Mouse (Mus musculus) intestine, embryonic 16.5 days (tissue): Measurements from ENCODE around the gene Ppfibp1. TPM values are rescaled to one million over a fixed set of nuclear protein-coding genes. Genes with fewer than 3 reads are reported as not detected.
A peak's percentile ranks its signal among the peaks of the same experiment; 100 is the strongest.

Experiments
- ATAC-seq: fragments of 200-750 bp; cut with Nextera tagmentation; 2 replicates; pipeline ENCODE4 v1.8.0; 2017; ENCODE audit warnings: moderate TSS enrichment, moderate library complexity
- H3K27ac ChIP-seq: fragments of 300-500 bp; sonication (generic); 2 replicates; pipeline ENCODE4 v1.5.1; 2014; ENCODE audit warnings: mild to moderate bottlenecking, low read length
- H3K27me3 ChIP-seq: fragments of 300-500 bp; sonication (generic); replicated peaks from 2 replicates; pipeline ENCODE4 v1.6.1; 2014; ENCODE audit warnings: low read length, control low read depth, mixed read lengths; ENCODE audit not compliant: control insufficient read depth, insufficient read depth
- H3K36me3 ChIP-seq: fragments of 300-500 bp; sonication (generic); 2 replicates; pipeline ENCODE4 v1.6.1; 2014; ENCODE audit warnings: low read length, control low read depth; ENCODE audit not compliant: control insufficient read depth, insufficient read depth
- H3K4me1 ChIP-seq: fragments of 300-500 bp; sonication (generic); 2 replicates; pipeline ENCODE4 v1.6.1; 2014; ENCODE audit warnings: low read length, control low read depth, mixed read lengths; ENCODE audit not compliant: control insufficient read depth, insufficient read depth
- H3K4me2 ChIP-seq: fragments of 300-500 bp; sonication (generic); 2 replicates; pipeline ENCODE4 v1.6.1; 2014; ENCODE audit warnings: low read depth, low read length, control low read depth
- H3K4me3 ChIP-seq: fragments of 300-500 bp; sonication (generic); 2 replicates; pipeline ENCODE4 v1.5.1; 2014; ENCODE audit warnings: mild to moderate bottlenecking, low read length
- H3K9ac ChIP-seq: fragments of 300-500 bp; sonication (generic); 2 replicates; pipeline ENCODE4 v1.6.1; 2014; ENCODE audit warnings: low read depth, low read length
- H3K9me3 ChIP-seq: fragments of 300-500 bp; sonication (generic); 2 replicates; pipeline ENCODE4 v1.6.1; 2016; ENCODE audit warnings: low read length, control low read depth; ENCODE audit not compliant: control insufficient read depth
- WGBS: fragments of 180-500 bp; shearing (Covaris S2); extraction: QIAGEN DNeasy Blood & Tissue Kit; methylation state at CpG from one replicate; pipeline ENCODE4 v1.1.7; 2014; 5-methylcytosine and 5-hydroxymethylcytosine counted together
- polyA plus RNA-seq: library from polyadenylated mRNA; unstranded; fragments of >200 nt; fragmentation: Nextera tagmentation; extraction: Ambion mirVana; gene quantifications from 2 replicates; pipeline ENCODE4 v1.2.1, GENCODE M21; 2015

The Ppfibp1 gene
- polyA plus RNA-seq, result 31.8 and 33.3 TPM in 2 replicates

- WGBS, result under 1% methylated on average over 80 of the region's 80 CpGs
- Histone ChIP-seq H3K4me2 (peak within 1 kb of the TSS; percentile 84), H3K36me3 (no peaks in the 10 kb centered on the region), H3K9me3 (no peaks in the 10 kb centered on the region), H3K27me3 (no peaks in the 10 kb centered on the region), H3K27ac (peak within 1 kb of the TSS; percentile 92), H3K9ac (peak within 1 kb of the TSS; percentile 98), H3K4me3 (peak within 1 kb of the TSS; percentile 84), H3K4me1 (peaks cover 22% of the 10 kb centered on the region)
- ATAC-seq, result peak; percentile 97
Observed at GRCm38 (mm10) chr6:146887958-146888659, at the start of gene Ppfibp1. Gene Ppfibp1, plus strand, starts transcription at chr6:146888487.

- H3K9ac ChIP-seq, result no peak overlapping the region
- H3K4me3 ChIP-seq, result no peak overlapping the region
- no peak overlapping the region for H3K27ac ChIP-seq
- H3K4me2 ChIP-seq, result no peak overlapping the region
- 87% methylated on average over 4 of the region's 4 CpGs for WGBS
- no peaks in the 10 kb centered on the region for H3K27me3 ChIP-seq
- no peaks in the 10 kb centered on the region for H3K36me3 ChIP-seq
- peaks cover 4% of the 10 kb centered on the region; the same call in 1 of the 2 replicates for H3K4me1 ChIP-seq
- ATAC-seq, result no peak
- no peaks in the 10 kb centered on the region for H3K9me3 ChIP-seq
Observed at GRCm38 (mm10) chr6:146838863-146839262, 49.4 kb upstream of the Ppfibp1 start.

- H3K4me1 ChIP-seq, result no peaks in the 10 kb centered on the region
Observed at GRCm38 (mm10) chr6:146844867-146845266, 43.4 kb upstream of the Ppfibp1 start.

GRCm38 (mm10) chr6:146845347-146845746, 42.9 kb upstream of the Ppfibp1 start:
- no peaks in the 10 kb centered on the region for H3K36me3 ChIP-seq
- H3K4me1 ChIP-seq, result no peaks in the 10 kb centered on the region
- no peaks in the 10 kb centered on the region for H3K9me3 ChIP-seq
- H3K4me3 ChIP-seq, result no peak overlapping the region
- no peak overlapping the region for H3K9ac ChIP-seq
- no peak overlapping the region for H3K4me2 ChIP-seq
- 85% methylated on average over 5 of the region's 5 CpGs for WGBS
- H3K27ac ChIP-seq, result no peak overlapping the region
- no peaks in the 10 kb centered on the region for H3K27me3 ChIP-seq
- ATAC-seq, result no peak

More at GRCm38 (mm10) chr6:146844867-146845266, 43.4 kb upstream of the Ppfibp1 start:
- 86% methylated on average over 6 of the region's 6 CpGs for WGBS
- no peaks in the 10 kb centered on the region for H3K27me3 ChIP-seq
- H3K36me3 ChIP-seq, result no peaks in the 10 kb centered on the region
- H3K4me3 ChIP-seq, result no peak overlapping the region
- H3K4me2 ChIP-seq, result no peak overlapping the region
- ATAC-seq, result no peak
- no peak overlapping the region for H3K27ac ChIP-seq
- no peak overlapping the region for H3K9ac ChIP-seq
- no peaks in the 10 kb centered on the region for H3K9me3 ChIP-seq

GRCm38 (mm10) chr6:146845961-146846750, 42.1 kb upstream of the Ppfibp1 start:
- no peaks in the 10 kb centered on the region for H3K36me3 ChIP-seq
- no peak overlapping the region for H3K4me2 ChIP-seq
- no peak for ATAC-seq
- WGBS, result 62% methylated on average over 15 of the region's 15 CpGs
- H3K27me3 ChIP-seq, result no peaks in the 10 kb centered on the region
- no peak overlapping the region for H3K4me3 ChIP-seq
- H3K9me3 ChIP-seq, result no peaks in the 10 kb centered on the region
- no peaks in the 10 kb centered on the region for H3K4me1 ChIP-seq
- H3K27ac ChIP-seq, result no peak overlapping the region
- H3K9ac ChIP-seq, result no peak overlapping the region

- Histone ChIP-seq H3K4me2 (no peak overlapping the region), H3K9ac (no peak overlapping the region), H3K9me3 (no peaks in the 10 kb centered on the region), H3K27me3 (no peaks in the 10 kb centered on the region), H3K36me3 (no peaks in the 10 kb centered on the region), H3K4me3 (no peak overlapping the region), H3K4me1 (no peaks in the 10 kb centered on the region), H3K27ac (no peak overlapping the region)
- 80% methylated on average over 3 of the region's 3 CpGs for WGBS
- ATAC-seq, result no peak
Observed at GRCm38 (mm10) chr6:146847402-146847801, 40.9 kb upstream of the Ppfibp1 start.

- Histone ChIP-seq H3K27me3 (no peaks in the 10 kb centered on the region), H3K36me3 (no peaks in the 10 kb centered on the region), H3K4me1 (no peaks in the 10 kb centered on the region), H3K9ac (no peak overlapping the region), H3K4me2 (no peak overlapping the region), H3K27ac (no peak overlapping the region), H3K9me3 (no peaks in the 10 kb centered on the region), H3K4me3 (no peak overlapping the region)
- 76% methylated on average over 3 of the region's 3 CpGs for WGBS
- ATAC-seq, result no peak
Observed at GRCm38 (mm10) chr6:146848281-146848680, 40.0 kb upstream of the Ppfibp1 start.

- no peak within 1 kb of the TSS for H3K4me3 ChIP-seq
- H3K9me3 ChIP-seq, result peaks cover under 1% of the 10 kb centered on the region; the same call in 1 of the 2 replicates
- H3K36me3 ChIP-seq, result no peaks in the 10 kb centered on the region
- no peaks in the 10 kb centered on the region for H3K27me3 ChIP-seq
- no peaks in the 10 kb centered on the region for H3K4me1 ChIP-seq
- no peak within 1 kb of the TSS for H3K9ac ChIP-seq
- no peak within 1 kb of the TSS for H3K4me2 ChIP-seq
- no peak within 1 kb of the TSS for H3K27ac ChIP-seq
- 71% methylated on average over 4 of the region's 4 CpGs for WGBS
- ATAC-seq, result no peak
Observed at GRCm38 (mm10) chr6:146850050-146850449, 38.2 kb upstream of the Ppfibp1 start, which contains the start of gene Smco2. Gene Smco2, plus strand, starts transcription at chr6:146850104.

- Histone ChIP-seq H3K4me1 (no peaks in the 10 kb centered on the region), H3K4me2 (no peak overlapping the region), H3K9me3 (peaks cover 4% of the 10 kb centered on the region; the same call in 1 of the 2 replicates), H3K9ac (no peak overlapping the region), H3K4me3 (no peak overlapping the region), H3K27ac (no peak overlapping the region), H3K36me3 (no peaks in the 10 kb centered on the region), H3K27me3 (no peaks in the 10 kb centered on the region)
- 73% methylated on average over 3 of the region's 3 CpGs for WGBS
- no peak for ATAC-seq
Observed at GRCm38 (mm10) chr6:146851916-146852315, 36.4 kb upstream of the Ppfibp1 start.
